Mouse (Mus musculus) CD4-positive, CD25-positive, alpha-beta regulatory T cell (primary cell): ENCODE data around the gene Il1a. TPM values are rescaled to one million over a fixed set of nuclear protein-coding genes. Genes with fewer than 3 reads are reported as not detected.

Experiments used
- polyA plus RNA-seq: library from polyadenylated mRNA; unstranded; fragments of 100-300 nt; shearing (Covaris generic); gene quantifications from one replicate; pipeline ENCODE4 v1.2.1, GENCODE M21; 2017

The Il1a gene
- polyA plus RNA-seq: 0.10 TPM

DNA sequence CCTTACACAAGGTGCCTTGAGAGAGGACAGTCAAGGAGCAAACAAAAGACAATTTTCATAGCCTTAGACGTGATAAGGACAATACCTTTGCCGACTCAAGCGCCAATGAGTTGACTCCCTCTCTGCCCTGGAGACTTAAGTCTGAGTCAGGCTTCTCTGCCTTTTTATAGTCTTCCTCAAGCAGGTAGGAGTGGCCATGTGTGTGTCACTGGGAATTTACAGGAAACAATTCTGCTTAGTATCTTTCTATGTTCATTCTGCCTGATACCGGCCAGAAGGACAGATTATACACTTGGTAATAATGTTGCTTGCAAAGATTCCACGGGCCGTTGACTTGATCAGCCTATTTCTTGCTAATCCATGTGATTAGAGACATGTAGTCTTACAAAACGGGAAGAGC lies at the start of gene Il1a:
Il1a (minus strand) TSS at position 137 of the 400 bp plus-strand sequence.

GRCm38 (mm10) chr2:129296671-129297588 lies 12.8 kb downstream of the Il1a start, which contains the start of gene Ckap2l:
Gene Ckap2l (minus strand): TSS chr2:129297212.

Other genes starting within 250 kb of the Il1a start
- gene Ttl, start 244.0 kb downstream of the Il1a start, polyA plus RNA-seq: 2.9 TPM
- 36.3 TPM for gene Polr1b, start 209.0 kb downstream of the Il1a start, polyA plus RNA-seq
- 27.9 TPM for gene Chchd5, start 180.3 kb downstream of the Il1a start, polyA plus RNA-seq
- gene Slc20a1, start 111.2 kb downstream of the Il1a start, polyA plus RNA-seq: 51.7 TPM
- 1.9 TPM for gene Ckap2l, start 12.8 kb downstream of the Il1a start, polyA plus RNA-seq
- gene Il1b, start 61.2 kb upstream of the Il1a start, polyA plus RNA-seq: not detected
- 0.12 TPM for gene F830045P16Rik, start 226.6 kb upstream of the Il1a start, polyA plus RNA-seq